Mouse (Mus musculus): ENCODE results near the gene Rtl3. TPM values are rescaled to one million over a fixed set of nuclear protein-coding genes. Genes with fewer than 3 reads are reported as not detected.

The Rtl3 gene
- polyA plus RNA-seq, 1 experiment from 2014 or later, result 14.9 TPM

- 86% methylated on average over 2 of the region's 2 CpGs for WGBS
- ATAC-seq (replicated peaks; ENCODE audit: low FRiP score, low TSS enrichment, low read depth) (no peak), DNase-seq (ENCODE audit: low spot score) (no peak)
- Histone ChIP-seq H3K4me1 (replicated peaks; ENCODE audit: control insufficient read depth, insufficient read depth, low read length) (no peaks in the 10 kb centered on the region), H3K4me3 (ENCODE audit: low read depth, low read length) (no peak overlapping the region), H3K27ac (ENCODE audit: low read depth) (no peak overlapping the region), H3K36me3 (ENCODE audit: control insufficient read depth, insufficient read depth, low read length) (no peaks in the 10 kb centered on the region), H3K9ac (ENCODE audit: low read length) (no peak overlapping the region), H3K9me3 (ENCODE audit: control insufficient read depth, low read length) (no peaks in the 10 kb centered on the region), H3K4me2 (ENCODE audit: low read length) (no peak overlapping the region), H3K27me3 (replicated peaks; ENCODE audit: control insufficient read depth, insufficient read depth, low read length) (no peaks in the 10 kb centered on the region)
These were observed 36.1 kb downstream of the Rtl3 start for GRCm38 (mm10) chrX:106804387-106804786.

GRCm38 (mm10) chrX:106794686-106795085 lies 45.8 kb downstream of the Rtl3 start:
- Histone ChIP-seq H3K36me3 (ENCODE audit: control insufficient read depth, insufficient read depth, low read length) (no peaks in the 10 kb centered on the region), H3K4me2 (ENCODE audit: low read length) (no peak overlapping the region), H3K27ac (ENCODE audit: low read depth) (no peak overlapping the region), H3K27me3 (replicated peaks; ENCODE audit: control insufficient read depth, insufficient read depth, low read length) (no peaks in the 10 kb centered on the region), H3K9me3 (ENCODE audit: control insufficient read depth, low read length) (no peaks in the 10 kb centered on the region), H3K9ac (ENCODE audit: low read length) (no peak overlapping the region), H3K4me1 (replicated peaks; ENCODE audit: control insufficient read depth, insufficient read depth, low read length) (no peaks in the 10 kb centered on the region), H3K4me3 (ENCODE audit: low read depth, low read length) (no peak overlapping the region)
- ATAC-seq (replicated peaks; ENCODE audit: low FRiP score, low TSS enrichment, low read depth) (no peak), DNase-seq (ENCODE audit: low spot score) (peak; percentile 46)
- 3% methylated on average over 2 of the region's 2 CpGs for WGBS

Other genes with a start within 250 kb of the Rtl3 start
- gene Cysltr1, start 237.0 kb downstream of the Rtl3 start, polyA plus RNA-seq (2014; fragmentation: Nextera tagmentation; extraction: Ambion mirVana), result 3.5 and 4.0 TPM in 2 replicates
- 14.0 and 16.6 TPM in 2 replicates for gene Lpar4, start 80.0 kb upstream of the Rtl3 start, polyA plus RNA-seq (2014; fragmentation: Nextera tagmentation; extraction: Ambion mirVana)
- gene P2ry10, start 247.8 kb upstream of the Rtl3 start, polyA plus RNA-seq (2014; fragmentation: Nextera tagmentation; extraction: Ambion mirVana), result 0.08 TPM in 1 of 2 replicates, not detected in the other

Data from intestine, embryonic 14.5 days (tissue).